Mouse (Mus musculus) thymus, postnatal 4 days (tissue): ENCODE data around the gene Zswim1.

Experiments used
- DNase-seq: peaks from one replicate; pipeline ENCODE4 v3.0.0; 2021

Zswim1 gene

DNA sequence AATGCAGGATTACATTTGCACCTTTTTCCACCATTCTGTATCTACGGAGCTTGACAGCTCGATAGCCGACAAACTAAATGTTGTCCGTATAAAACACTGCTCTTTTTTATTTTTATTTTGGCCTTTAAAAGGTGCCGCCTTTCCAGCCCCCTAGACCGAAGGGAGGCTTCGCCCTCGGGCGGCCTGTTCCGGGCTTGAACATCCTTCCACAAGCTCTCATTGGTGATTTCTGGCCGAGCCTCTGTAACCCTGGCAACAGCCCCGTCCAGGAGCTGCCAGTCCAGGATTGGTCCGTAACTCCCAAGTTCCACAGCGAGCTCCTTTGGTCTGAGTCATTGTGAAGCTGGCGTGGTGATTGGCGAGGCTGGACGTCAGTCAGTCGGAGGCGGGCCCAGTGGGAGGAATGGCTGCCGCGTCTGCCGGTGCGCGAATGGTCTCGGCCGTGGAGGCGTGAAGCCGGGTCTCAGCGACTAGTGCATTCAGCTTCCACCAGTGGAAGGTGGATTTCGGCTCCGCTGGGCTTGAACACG, at the start of gene Zswim1:
Gene Zswim1 (plus strand): TSS at position 51 of the 530 bp plus-strand sequence.
- DNase-seq = peak; percentile 99

DNA sequence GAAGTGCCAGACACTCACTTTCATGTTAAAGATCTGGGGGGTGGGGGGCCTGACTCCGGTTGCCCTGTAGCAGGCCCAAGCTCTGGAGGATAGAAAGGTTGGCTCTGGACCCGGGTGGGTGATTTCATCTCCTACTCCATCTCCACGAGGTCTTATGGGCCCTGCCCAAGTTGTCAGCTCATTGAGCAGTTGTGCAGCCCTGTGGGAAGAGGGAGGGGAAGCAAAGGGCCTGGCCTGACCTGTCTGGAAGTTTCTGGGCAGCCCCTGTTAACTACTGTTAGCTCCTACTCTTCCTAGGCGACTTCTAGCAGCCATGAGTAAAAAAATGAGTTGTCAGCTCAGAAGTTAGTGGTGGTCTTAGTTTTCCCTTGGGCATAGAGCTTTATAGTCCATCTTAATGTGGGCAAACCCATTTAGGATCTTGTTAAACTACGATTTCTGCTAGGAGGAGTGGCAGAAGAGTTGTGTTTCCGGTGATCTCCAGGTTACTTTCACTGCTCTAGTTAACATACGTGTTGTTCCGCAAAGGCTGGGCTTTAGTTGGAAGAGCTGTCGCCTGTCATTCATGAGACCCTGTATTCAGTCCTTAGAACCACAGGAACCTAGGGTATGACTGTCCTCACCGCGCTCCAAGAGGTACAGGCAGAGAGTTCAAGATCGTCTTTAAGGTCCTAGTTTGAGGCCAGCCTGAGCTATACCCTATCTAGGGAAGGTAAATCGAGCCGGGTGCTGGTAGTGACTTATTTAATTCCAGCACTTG, 49.1 kb upstream of the Zswim1 start:
- no peak for DNase-seq

DNA sequence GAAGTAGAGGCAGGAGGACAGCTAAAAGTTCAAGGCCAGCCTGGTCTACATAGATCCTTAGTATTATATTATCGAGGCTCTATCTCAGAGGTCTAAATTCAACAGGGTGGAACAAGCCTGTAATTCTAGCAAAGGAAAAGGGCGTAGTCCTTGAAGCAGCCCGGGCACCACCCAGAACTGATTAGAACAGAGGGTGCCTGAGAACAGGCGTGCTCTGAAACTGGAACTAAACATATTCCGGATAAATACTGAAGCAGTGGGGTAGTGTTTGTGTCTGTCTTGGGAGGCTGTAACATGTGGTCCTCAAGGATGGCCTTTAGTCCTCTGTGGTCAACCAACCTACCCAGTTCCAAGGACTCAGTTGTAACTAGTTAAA, 48.5 kb upstream of the Zswim1 start:
- DNase-seq = no peak

DNA sequence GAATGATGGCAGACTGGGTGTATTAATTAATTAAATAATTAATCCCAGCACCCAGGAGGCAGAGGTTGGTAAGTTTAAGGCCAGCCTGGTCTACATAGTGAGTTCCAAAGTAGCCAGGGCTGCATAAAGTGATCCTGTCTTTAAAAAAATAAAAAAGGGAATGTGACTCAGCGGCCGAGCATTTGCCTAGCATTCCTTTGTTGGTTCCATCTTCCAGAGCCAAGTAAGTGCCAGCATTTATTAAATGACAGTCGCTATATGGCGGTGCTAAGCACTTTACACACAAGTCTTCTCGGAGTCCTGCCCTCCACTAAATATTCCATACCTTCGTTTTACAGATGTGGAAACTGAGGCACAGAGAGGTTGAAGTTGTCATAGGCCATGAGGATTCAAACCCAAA, 46.4 kb upstream of the Zswim1 start:
- no peak for DNase-seq

DNA sequence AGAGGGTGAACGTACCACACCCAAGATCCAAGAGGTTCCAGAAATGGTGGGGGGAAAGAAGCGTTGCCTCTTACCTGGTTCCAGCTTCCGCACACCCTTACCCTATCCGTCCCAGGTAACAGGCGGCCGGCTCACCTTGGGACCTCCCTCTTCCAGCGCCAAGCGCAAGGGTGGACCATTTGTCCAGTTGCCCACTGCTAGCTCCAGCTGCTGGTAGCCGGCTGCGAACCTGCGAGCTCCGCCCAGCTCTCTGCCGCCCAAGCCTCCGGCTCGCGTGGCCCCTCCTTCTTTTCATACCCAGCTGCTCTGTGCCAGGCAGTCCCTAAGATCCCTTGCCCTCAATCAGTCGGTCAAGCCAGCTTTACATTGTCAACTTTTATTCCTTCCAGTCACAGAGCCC, 45.7 kb upstream of the Zswim1 start:
- no peak for DNase-seq

DNA sequence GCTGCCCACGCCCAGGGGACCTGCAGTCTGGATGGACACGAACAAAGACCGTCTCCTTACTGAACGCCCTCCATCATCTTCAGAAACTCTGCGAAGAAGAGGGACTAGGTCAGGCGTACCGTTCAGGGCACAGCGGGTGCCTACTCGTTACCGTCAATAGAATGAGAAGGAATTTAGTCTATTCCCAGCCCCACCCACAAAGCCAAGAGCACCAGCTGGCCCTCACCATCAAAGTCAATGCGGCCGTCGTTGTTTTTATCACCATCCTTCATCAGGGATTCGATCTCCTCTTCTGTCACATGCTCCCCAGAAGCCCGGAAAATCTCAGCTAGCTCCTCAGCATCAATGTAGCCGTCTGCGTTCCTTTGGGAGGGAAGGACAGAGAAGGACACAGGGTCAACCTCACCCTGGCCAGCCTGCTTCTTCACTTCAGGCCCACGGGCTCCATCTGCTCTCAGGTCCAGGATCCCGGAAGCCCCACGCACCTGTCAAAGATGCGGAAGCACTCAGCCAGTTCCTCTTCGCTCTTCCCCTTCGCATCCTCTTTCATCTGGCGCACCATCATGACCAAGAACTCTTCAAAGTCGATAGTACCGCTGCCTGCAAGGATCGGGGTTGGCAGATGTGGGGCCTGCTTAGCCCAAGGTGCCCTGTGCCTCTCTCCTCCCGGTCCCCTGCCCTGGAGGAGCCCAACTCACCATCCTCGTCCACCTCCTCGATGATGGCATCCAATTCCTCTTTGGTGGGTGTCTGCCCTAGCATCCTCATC, 45.1 kb upstream of the Zswim1 start:
- no peak for DNase-seq

DNA sequence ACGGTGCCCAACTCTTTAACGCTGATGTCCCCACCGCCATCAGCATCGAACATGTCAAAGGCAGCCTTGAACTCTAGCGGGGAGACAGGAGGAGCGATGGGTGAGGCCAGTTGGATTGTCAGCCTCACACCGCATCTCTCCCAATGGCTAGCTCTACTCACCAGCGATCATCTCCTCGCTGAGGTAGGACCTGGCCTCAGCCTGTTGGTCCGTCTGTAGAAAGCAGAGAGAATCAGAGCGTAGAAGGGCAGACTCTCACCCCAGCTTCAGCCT, 44.5 kb upstream of the Zswim1 start:
- DNase-seq = no peak

DNA sequence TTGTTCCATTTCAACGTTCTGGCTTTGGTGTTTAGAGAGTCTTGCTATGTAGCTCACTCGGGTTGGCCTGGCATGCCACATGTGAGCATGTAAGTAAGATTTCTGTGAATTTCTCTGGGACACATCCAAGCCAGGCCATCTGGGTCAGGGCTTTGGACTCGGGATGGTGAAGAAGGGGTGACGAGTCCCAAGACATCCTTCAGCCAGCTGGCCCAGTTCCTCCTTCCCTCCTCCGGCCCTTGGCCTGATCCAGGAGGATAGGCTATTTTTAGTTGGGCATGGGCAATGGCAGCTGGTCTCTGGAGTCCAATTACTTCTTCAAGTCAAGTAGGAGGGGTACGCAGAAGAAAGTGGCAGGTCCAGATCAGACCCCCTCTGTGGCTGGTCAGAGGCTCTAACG, 43.7 kb upstream of the Zswim1 start:
- DNase-seq = no peak

- DNase-seq = no peak
Measured at GRCm38 (mm10) chr2:164779481-164780086, 42.9 kb upstream of the Zswim1 start, which contains the start of gene Tnnc2. Gene Tnnc2, minus strand, starts transcription at chr2:164779967.

- no peak for DNase-seq
Measured at GRCm38 (mm10) chr2:164781876-164782275, 40.6 kb upstream of the Zswim1 start.

DNA sequence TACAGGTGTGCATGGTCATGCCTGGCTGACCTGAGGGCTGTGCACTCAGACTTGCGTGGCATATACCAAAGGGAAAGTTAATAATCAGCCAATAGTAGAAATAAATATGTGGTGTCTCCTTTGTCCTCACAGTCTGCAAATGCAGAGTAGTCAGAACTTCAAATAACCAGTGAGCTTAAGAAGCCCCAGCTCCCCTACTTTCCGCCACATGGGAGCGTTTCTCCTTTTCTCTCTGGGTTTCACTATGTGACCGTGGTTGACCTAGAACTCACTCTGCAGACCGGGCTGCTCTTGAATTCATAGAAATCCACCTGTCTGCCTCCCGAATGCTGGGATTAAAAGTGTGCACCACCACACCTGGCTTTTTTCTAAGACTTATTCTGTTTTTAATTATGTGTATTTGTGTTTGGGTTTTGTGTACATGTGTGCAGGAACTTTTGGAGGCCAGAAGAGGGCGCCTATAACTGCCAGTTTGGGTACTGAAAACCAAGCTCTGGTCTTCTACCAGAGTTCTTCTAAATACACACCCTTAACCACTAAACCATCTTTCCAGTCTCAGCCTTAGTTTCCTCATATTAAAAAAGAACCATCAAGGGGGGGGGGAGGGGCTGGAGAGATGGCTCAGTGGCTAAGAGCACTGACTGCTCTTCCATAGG, 38.4 kb upstream of the Zswim1 start:
- DNase-seq = no peak

DNA sequence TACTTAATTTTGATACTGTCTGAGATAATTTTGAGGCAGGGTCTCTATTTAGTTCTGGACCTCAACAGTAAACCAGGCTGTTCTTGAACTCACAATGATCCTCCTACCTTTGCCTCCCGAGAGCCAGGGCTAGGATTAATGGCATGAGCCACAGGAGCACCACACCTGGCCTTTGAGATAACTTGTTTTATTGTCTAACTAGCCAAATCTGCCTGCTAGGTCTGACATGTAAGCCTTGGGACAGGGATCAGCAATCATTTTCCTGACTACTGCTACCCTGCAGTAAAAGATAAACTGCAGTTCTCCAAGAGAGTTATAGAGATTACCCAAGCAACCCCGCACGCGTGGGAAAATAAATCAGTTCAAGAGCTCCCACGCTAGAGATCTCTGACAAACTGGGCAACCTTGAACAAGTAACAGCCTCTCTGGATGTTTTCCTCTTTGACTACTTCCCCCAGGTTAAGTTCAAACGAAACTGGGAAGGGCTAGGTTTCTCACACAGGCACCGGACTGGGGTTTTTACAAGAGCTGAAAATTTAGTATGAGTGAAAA, 37.5 kb upstream of the Zswim1 start:
- no peak for DNase-seq

GRCm38 (mm10) chr2:164785481-164786387, 36.8 kb upstream of the Zswim1 start, which contains the start of gene Snx21:
Gene Snx21, plus strand, starts transcription at chr2:164785823.
- peak; percentile 78 for DNase-seq

- DNase-seq = no peak
Measured at GRCm38 (mm10) chr2:164786388-164786885, 36.0 kb upstream of the Zswim1 start.

DNA sequence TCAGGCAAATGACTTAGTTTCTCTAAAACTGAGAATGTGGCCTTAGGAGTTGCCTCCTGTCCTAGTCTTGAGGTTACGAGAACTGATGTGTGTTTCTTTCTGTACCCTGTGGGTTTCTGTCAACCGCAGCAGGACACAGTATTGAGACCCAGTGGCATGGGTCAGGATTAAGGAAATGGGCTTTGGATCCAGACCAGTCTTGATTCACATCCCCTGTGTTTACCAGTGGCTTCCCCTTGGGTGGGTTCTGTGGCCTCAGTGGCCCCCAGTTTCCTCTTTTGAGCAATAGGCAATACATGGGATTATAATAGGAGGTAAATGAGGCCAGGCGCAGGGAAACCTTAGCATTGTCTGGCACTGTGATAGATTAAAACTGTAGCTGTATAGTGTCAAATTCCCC, 35.5 kb upstream of the Zswim1 start:
- DNase-seq = no peak

DNA sequence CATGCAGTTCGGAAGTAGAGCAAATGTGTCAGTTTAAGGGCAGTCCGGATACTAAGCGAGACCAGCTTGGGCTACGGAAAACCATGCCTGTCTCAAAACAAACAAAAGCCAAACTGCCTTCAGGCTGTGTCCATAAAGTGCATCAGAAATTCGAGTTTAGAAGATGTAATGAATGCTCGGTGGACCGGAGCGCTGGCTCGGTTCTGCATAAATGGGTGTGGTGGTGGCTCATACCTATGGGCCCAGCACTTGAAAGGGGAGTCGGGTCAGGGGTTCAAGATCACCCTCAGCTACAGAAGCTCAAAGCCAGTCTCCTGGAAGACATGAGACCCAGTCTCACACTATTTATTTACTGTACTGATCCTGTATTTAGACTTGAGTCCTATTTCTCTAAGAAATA, 34.7 kb upstream of the Zswim1 start:
- DNase-seq = no peak

GRCm38 (mm10) chr2:164788411-164788810, 34.1 kb upstream of the Zswim1 start:
- no peak for DNase-seq

DNA sequence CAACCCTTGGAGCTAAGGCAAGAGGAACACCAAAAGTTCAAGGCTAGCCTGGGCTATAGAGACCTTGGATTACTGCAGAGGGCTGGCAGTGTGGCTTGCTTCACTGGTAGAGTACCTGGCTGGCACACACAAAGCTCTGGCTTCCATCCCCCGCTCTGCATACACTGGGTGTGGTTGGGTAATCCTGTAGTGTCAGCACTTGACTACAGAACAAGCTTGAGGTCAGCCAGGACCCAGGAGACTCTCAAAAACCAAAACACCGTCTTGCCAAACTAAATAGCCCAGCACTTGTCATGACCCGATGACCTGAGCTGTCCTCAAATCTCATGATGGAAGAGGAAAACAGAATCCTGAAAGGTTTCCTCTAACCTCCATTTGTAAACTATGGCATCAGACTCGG, 32.0 kb upstream of the Zswim1 start:
- DNase-seq = no peak

- DNase-seq = no peak
Measured at GRCm38 (mm10) chr2:164791841-164792261, 30.6 kb upstream of the Zswim1 start.

- no peak for DNase-seq
Measured at GRCm38 (mm10) chr2:164792400-164793190, 29.9 kb upstream of the Zswim1 start.

DNA sequence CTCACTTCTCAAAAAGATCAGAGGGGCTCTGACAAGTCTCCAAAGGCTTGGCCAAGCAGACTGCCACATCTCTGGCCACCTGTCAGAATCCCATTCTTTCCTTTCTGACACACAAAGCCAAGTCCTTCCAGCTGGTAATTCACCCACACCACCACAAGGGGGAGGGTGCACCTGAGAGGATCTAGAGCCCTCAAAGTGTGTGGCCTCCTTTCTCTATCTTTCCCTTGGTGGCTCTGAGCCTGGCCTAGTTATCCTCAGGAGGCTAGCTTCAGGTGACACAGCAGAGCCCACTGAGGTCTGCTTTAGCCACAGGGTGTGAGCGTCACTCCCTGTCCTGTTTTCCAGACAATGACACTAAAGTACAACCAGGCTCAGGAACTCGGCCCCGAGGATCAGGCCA, 29.2 kb upstream of the Zswim1 start:
- DNase-seq = peak; percentile 81
